Mouse (Mus musculus) CD4-positive helper T cell, adult 2 months (primary cell): ENCODE measurements at regions not wholly inside any gene's neighbourhood (a gene's known extent, or its start where the extent isn't known, plus 50 kb on each side); places are given as distances from the start of the nearest gene placed in this dataset.

Experiments
- DNase-seq: peaks from one replicate; pipeline ENCODE4 v3.0.0-alpha.2; 2012; ENCODE audit warnings: low read depth, missing footprints, low spot score

- DNase-seq = no peak
Measured at GRCm38 (mm10) chr11:111442257-111442656, 376.3 kb downstream of the Kcnj2 start.

GRCm38 (mm10) chr11:111443381-111443780 lies 377.4 kb downstream of the Kcnj2 start:
- DNase-seq = no peak

DNA sequence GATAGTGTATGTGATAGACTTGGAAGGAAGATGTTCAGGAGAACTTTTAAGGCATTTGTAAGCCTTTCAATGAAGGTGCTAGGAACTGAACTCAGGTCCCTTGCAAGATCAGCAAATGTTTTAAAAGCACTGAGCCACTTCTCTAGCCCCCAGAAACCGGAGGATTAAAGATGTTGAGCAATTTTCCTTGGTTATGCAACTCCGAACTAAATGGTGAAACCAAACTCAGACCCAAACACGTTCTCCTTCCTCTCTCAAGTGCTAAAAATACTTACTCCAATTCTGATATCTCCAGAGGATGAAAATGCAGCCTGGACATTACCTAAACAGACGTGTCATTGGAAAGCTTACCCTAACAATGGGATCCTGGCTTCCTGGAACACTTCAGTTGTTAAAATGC lies 378.8 kb downstream of the Kcnj2 start:
- no peak for DNase-seq

GRCm38 (mm10) chr11:111445764-111446163 lies 379.8 kb downstream of the Kcnj2 start:
- DNase-seq = no peak

DNA sequence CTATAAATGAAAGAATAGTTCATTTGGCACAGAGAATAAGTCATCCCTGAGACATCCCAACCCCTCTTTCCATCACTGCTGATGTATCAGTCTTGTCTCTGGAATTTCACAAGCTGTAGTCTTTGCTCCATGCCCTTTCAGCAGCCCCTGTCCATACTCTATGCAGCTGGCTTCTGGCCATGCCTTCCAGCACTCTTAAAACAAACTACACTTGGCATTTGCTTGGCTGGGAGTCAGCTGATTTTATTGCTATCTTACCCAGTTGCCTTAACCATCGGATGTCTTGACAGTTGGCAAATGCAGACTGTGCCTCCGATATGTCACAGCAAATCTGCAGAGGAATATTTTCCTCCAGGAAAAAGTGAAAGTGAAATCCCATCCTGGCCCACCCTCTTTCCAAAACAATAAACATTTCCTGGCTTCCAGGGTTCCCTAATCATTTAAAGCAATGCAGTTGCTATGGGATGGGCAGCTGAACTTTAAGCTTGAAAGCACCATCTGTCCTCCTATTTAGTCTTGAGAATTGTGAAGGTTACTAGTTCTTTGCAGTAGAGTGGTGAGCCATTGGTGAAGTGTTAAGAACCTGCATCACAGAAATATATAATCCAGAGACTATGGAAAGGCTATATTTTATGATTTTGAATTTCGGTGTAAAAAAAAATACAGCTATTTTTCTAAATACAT lies 385.0 kb downstream of the Kcnj2 start:
- DNase-seq = no peak

DNA sequence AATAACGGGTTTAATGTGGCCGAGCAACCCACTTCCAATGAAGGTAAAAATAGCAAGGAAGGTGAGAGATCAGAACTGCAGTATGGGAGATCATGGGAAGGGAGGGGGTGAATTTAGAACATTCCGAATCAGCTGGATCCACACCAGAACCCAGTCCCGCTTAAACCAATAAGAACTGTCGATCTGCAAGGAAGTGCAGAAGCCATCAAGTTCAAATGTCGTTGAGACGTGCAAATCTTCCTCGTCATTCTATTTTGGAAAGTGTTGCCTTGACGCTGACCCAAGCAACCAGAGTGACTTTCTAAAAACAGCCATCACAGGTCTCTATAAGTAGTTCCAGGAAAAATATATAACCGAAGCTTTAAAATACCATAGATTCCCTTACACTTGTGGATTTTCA lies 394.1 kb downstream of the Kcnj2 start:
- no peak for DNase-seq

GRCm38 (mm10) chr11:111484981-111485380 lies 419.0 kb downstream of the Kcnj2 start:
- DNase-seq = no peak

- no peak for DNase-seq
Measured at GRCm38 (mm10) chr11:111512471-111512870, 446.5 kb downstream of the Kcnj2 start.

DNA sequence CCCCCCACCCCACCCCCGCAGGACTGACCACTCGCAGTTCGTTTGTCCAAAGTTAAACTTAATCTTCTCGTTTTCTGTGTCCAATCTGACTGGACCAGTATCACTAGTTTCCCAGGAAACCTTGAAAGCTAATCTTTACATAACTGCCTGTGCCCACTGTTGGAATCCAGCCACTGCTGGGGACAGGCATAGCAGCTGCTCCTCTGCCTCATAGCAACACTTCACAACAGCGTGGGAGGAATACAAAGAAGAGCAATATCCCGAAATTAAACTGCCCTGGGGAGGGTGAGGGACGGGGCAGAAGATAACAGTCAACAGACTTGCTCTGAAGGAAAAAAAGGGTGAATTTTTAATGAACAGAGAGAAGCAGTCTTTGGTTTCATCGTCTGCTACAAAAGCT lies 456.8 kb downstream of the Kcnj2 start:
- no peak for DNase-seq

GRCm38 (mm10) chr11:111523465-111523864 lies 457.5 kb downstream of the Kcnj2 start:
- DNase-seq = peak; percentile 5

DNA sequence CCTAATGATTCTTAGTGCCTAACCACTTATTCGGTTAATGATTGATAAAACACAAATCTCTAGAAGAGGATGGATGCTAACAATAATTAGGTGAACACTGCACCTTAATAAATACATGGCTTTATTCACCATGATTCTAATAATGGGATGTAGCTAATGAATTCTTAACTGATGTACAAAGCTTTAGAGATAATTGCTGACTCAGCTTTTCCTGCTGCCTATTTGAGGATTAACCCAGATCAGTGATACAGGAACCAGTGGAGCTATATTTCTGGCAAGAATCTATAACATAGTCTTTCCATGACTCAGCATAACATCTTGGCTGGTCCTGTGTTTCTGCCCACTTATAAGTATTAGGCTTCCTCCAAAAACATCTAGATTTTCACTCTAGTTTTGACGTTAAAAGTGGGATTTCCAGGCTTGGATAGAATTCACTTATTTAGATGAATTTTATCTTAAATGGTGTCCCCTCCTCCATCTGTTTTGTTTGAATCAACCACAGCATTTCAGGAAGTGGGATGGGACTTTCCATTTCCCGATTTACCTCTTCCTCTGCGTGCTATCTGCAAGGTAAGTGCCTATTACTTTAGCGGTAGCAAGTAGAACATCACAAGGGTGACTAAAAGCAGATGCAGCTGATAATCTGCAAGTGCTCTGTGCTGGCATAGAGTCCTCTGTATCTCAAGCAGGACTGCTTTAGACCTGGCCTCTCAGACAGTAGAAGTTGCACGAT lies 460.2 kb downstream of the Kcnj2 start:
- no peak for DNase-seq

- no peak for DNase-seq
Measured at GRCm38 (mm10) chr11:111529591-111529990, 463.6 kb downstream of the Kcnj2 start.

- no peak for DNase-seq
Measured at GRCm38 (mm10) chr11:111530912-111531311, 464.9 kb downstream of the Kcnj2 start.

DNA sequence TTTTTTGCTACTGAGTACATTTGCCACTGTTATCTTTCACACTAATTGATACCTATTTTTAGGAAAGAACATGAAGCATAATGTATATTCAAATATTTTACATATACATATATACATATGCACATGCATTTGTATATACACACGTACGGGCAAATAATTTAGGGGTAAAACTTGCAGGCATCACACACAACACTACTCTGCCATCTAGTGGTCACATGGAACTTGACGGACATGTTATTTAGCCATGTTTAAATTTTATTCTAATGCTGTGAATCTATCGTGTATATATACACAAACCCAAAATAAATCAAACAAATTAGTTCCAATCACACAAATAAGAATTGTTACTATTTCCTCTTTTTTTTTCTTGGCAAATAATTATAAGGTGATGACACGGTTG lies 466.5 kb downstream of the Kcnj2 start:
- no peak for DNase-seq

GRCm38 (mm10) chr11:111536040-111536836 lies 470.3 kb downstream of the Kcnj2 start:
- peak; percentile 14 for DNase-seq

- no peak for DNase-seq
Measured at GRCm38 (mm10) chr11:111537654-111538053, 471.7 kb downstream of the Kcnj2 start.

DNA sequence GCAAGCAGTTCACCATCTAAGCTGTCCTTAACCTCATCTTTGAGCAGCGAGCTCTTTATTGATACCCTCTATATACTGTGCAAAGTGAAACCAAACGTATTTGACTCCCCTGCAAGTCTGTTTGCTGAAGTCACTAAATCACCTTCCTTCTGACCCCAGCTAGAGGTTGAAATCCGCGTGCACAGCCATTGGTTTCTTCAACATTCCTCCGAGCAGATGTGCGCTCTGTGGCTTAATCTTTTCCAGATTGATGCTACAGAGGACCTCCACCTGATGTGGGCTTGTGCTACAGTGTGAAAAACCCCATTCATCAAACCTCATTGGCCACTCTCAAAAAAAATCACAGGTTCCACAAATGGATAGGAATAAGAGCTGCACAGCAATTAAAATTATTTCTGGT lies 474.0 kb downstream of the Kcnj2 start:
- no peak for DNase-seq

GRCm38 (mm10) chr11:111545291-111545690 lies 479.3 kb downstream of the Kcnj2 start:
- DNase-seq = no peak

DNA sequence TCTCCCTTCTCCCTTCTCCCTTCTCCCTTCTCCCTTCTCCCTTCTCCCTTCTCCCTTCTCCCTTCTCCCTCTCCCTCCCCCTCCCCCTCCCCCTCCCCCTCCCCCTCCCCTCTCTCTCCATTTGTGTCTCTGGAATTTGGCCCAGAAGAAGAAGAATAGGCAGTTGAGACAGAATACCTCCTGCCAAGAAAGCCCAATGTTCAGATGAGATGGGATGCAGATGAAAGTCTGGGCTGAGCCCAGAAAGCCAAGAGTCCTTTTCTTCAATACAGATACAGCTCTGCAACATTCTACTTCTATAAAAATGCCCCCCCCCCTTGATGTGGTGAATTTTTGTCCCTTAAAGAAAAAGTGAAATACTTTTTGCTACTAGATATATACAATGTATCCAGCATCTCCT lies 489.2 kb downstream of the Kcnj2 start:
- DNase-seq = no peak

DNA sequence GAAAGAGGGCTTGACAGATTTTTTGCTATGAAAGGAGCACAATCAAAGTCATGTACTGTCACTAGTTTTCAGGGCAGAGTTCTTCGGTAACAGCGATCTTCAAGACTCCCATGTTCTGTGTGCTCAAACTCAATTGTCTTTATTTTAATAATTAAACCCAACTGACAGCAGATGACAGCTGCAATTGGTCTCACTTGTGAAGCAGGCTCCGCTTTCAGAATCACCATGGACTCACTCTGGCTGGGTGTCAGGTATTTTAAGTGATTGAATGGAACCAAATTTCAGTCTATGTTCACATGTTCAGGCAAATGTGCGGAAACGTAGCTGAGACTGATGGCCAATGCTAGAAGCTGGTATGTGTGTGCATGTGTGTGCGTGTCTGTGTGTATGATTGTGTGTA lies 489.7 kb downstream of the Kcnj2 start:
- no peak for DNase-seq

- no peak for DNase-seq
Measured at GRCm38 (mm10) chr11:111558302-111559140, 492.6 kb downstream of the Kcnj2 start.

GRCm38 (mm10) chr11:111563171-111563570 lies 497.2 kb downstream of the Kcnj2 start:
- DNase-seq = no peak
